Mouse (Mus musculus): ENCODE data around the gene Gm13691. TPM values are rescaled to one million over a fixed set of nuclear protein-coding genes. Genes with fewer than 3 reads are reported as not detected.

Gm13691 gene
- polyA plus RNA-seq, 1 experiment from 2014 or later: not detected

Other genes with a start within 250 kb of the Gm13691 start
- 98.7 and 110 TPM in 2 replicates for gene Fam171b, start 177.9 kb upstream of the Gm13691 start, polyA plus RNA-seq (2014; fragmentation: Nextera tagmentation; extraction: Ambion mirVana)
- gene Zswim2, start 49.3 kb upstream of the Gm13691 start, polyA plus RNA-seq (2014; fragmentation: Nextera tagmentation; extraction: Ambion mirVana): not detected in 2 replicates
- not detected in 2 replicates for gene Gm13698, start 34.9 kb upstream of the Gm13691 start, polyA plus RNA-seq (2014; fragmentation: Nextera tagmentation; extraction: Ambion mirVana)
- not detected in 2 replicates for gene Gm13693, start 29.1 kb upstream of the Gm13691 start, polyA plus RNA-seq (2014; fragmentation: Nextera tagmentation; extraction: Ambion mirVana)
- not detected in 2 replicates for gene Gm13695, start 23.2 kb upstream of the Gm13691 start, polyA plus RNA-seq (2014; fragmentation: Nextera tagmentation; extraction: Ambion mirVana)
- not detected in 2 replicates for gene Gm13696, start 17.4 kb upstream of the Gm13691 start, polyA plus RNA-seq (2014; fragmentation: Nextera tagmentation; extraction: Ambion mirVana)
- gene Gm13694, start 11.6 kb upstream of the Gm13691 start, polyA plus RNA-seq (2014; fragmentation: Nextera tagmentation; extraction: Ambion mirVana): not detected in 2 replicates
- not detected in 2 replicates for gene Gm13697, start 5.8 kb upstream of the Gm13691 start, polyA plus RNA-seq (2014; fragmentation: Nextera tagmentation; extraction: Ambion mirVana)

Measured in neural tube, embryonic 14.5 days (tissue).